Comparison of ENCODE assay signal across 8 mouse cellular contexts in genomic region chr1:180568761-180569452, GRCm38 (mm10). TPM values are rescaled to one million over a fixed set of nuclear protein-coding genes. Genes with fewer than 3 reads are reported as not detected.
DNase-seq lines count a peak whose midpoint lies in the region; ATAC-seq lines count a peak whose summit lies in the region.

TSS of gene Parp1 (plus strand) at chr1:180568924.

- H3K27me3 ChIP-seq in hindbrain, embryonic 13.5 days: no peaks in the 10 kb centered on the region

- peak within 1 kb of the TSS; percentile 95 for H3K4me3 ChIP-seq in hindbrain, embryonic 13.5 days

- H3K9ac ChIP-seq in hindbrain, embryonic 13.5 days: peak within 1 kb of the TSS; percentile 96

- peak within 1 kb of the TSS; percentile 94 for H3K4me2 ChIP-seq in hindbrain, embryonic 13.5 days

- peaks cover 19% of the 10 kb centered on the region for H3K36me3 ChIP-seq in hindbrain, embryonic 13.5 days

- peaks cover 38% of the 10 kb centered on the region for H3K4me1 ChIP-seq in hindbrain, embryonic 13.5 days (replicated peaks)

- no peaks in the 10 kb centered on the region for H3K9me3 ChIP-seq in hindbrain, embryonic 13.5 days

- H3K27ac ChIP-seq in hindbrain, embryonic 13.5 days: peak within 1 kb of the TSS; percentile 95

- peak; percentile 97 for DNase-seq in NIH3T3 (ENCODE audit: low read depth)
- DNase-seq in cerebellum, postnatal 10 days: peak; percentile 98 to 99
- peak; percentile 94 to 96 for DNase-seq in frontal cortex, postnatal 14 days (ENCODE audit: low spot score in 2 of 2)
- peak; percentile 89 to 92 for DNase-seq in layer of hippocampus, postnatal 25 days (ENCODE audit: extremely low spot score in 1 of 2, low spot score in 1 of 2)
- peak; percentile 96 for DNase-seq in lung, postnatal 25 days (ENCODE audit: low spot score)
- DNase-seq in retina, embryonic 14.5 days (ENCODE audit: low spot score): peak; percentile 97
- DNase-seq in thymus, postnatal 4 days: peak; percentile 99

- peak; percentile 98 for ATAC-seq in hindbrain, embryonic 13.5 days (ENCODE audit: low FRiP score)

- WGBS in hindbrain, embryonic 13.5 days: under 1% methylated on average over 67 of the region's 67 CpGs

RNA-seq across cellular contexts. Expression of gene Parp1, which starts in this region (rescaled TPM):
- 113 and 120 TPM in 2 replicates for polyA plus RNA-seq in hindbrain, embryonic 13.5 days (2015; fragmentation: Nextera tagmentation; extraction: Ambion mirVana)
- 100 to 1,000 TPM; 148 to 156 TPM for total RNA-seq in layer of hippocampus, postnatal 25 days (2021)

Comparison
In these comparisons a context has a peak if more than half of its experiments do, and no peak if none do; other contexts are left out.
1. Peak in every context shown above with its lines: DNase-seq, ATAC-seq, H3K4me3 ChIP-seq and H3K27ac ChIP-seq.